Mouse (Mus musculus) olfactory bulb, adult 2 months (tissue): Measurements from ENCODE around the gene Ssbp2.

Source experiments
- CTCF ChIP-seq: fragments of 200-500 bp; IDR thresholded peaks from 2 replicates; pipeline ENCODE4 v1.5.1; 2012; ENCODE audit warnings: low read depth, mild to moderate bottlenecking, low read length, moderate library complexity; ENCODE audit not compliant: insufficient read depth
- POLR2A ChIP-seq: fragments of 200-500 bp; IDR thresholded peaks from 2 replicates; pipeline ENCODE4 v1.6.1; 2012; ENCODE audit warnings: mild to moderate bottlenecking, low read depth, low read length, moderate library complexity; ENCODE audit not compliant: insufficient read depth

- TF ChIP-seq CTCF (no peak), POLR2A (no peak)
Observed at GRCm38 (mm10) chr13:91582212-91582611, 122.1 kb downstream of the Ssbp2 start.
